ENCODE assay signal across 17 mouse cellular contexts in the genomic region with DNA sequence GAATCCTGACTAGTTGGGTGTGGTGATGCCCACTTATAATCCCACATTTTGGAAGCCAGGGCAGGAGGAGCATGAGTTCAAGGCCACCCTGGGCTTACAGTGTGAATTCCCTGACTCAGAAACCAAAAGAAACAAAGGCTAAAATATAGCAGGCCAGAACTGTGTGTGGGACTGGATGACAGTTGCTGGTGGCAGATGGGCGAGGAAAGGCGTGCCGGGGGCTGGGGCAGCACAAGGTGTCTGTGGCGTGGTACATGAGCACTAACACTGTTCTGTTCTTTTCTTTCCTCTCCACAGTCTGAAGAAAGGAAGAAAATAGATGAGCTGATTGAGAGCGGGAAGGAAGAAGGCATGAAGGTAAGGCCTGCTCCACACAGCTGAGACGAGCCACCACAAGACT.
"Had no signal": no experiment of that assay in that cellular context is flagged by ENCODE, and none has a peak within 500 bp of the region (broad histone marks: within the 10 kb centered on the region; RNA-seq: fewer than 3 reads in every experiment).

No protein-coding gene starts in this region.

- DNase-seq: liver, postnatal 0 days; lung, adult 2 months; lung, postnatal 14 days; lung, postnatal 36 days; right cerebral cortex, postnatal 14 days; thymus, adult 2 months; thymus, postnatal 25 days; thymus, postnatal 4 days had no signal

- H3K4me3 ChIP-seq: liver, embryonic 15.5 days; lung, embryonic 15.5 days; megakaryocyte, embryonic 14.5 days; midbrain, embryonic 13.5 days; midbrain, embryonic 15.5 days; neural tube, embryonic 12.5 days; stomach, embryonic 15.5 days had no signal

- H3K27ac ChIP-seq: liver, embryonic 15.5 days; lung, embryonic 15.5 days; macrophage; midbrain, embryonic 13.5 days; midbrain, embryonic 15.5 days; neural tube, embryonic 12.5 days; stomach, embryonic 15.5 days; stomach, postnatal 0 days had no signal
